Mouse (Mus musculus) forebrain, embryonic 13.5 days (tissue): ENCODE measurements around the gene Gch1. TPM values are rescaled to one million over a fixed set of nuclear protein-coding genes. Genes with fewer than 3 reads are reported as not detected.

Experiments used
- ATAC-seq: fragments of 200-750 bp; cut with Nextera tagmentation; 2 replicates; pipeline ENCODE4 v1.8.0; 2017
- H3K27ac ChIP-seq: fragments of 300-500 bp; sonication (generic); 2 replicates; pipeline ENCODE4 v1.5.1; 2015; ENCODE audit warnings: inconsistent platforms, mild to moderate bottlenecking, moderate library complexity
- H3K27me3 ChIP-seq: fragments of 300-500 bp; sonication (generic); 2 replicates; pipeline ENCODE4 v1.6.1; 2015; ENCODE audit warnings: mild to moderate bottlenecking, inconsistent platforms
- H3K36me3 ChIP-seq: fragments of 300-500 bp; sonication (generic); 2 replicates; pipeline ENCODE4 v1.6.1; 2015; ENCODE audit warnings: mild to moderate bottlenecking, inconsistent platforms; ENCODE audit not compliant: poor library complexity, severe bottlenecking
- H3K4me1 ChIP-seq: fragments of 300-500 bp; sonication (generic); 2 replicates; pipeline ENCODE4 v1.6.1; 2015; ENCODE audit warnings: inconsistent platforms
- H3K4me2 ChIP-seq: fragments of 300-500 bp; sonication (generic); 2 replicates; pipeline ENCODE4 v1.6.1; 2015; ENCODE audit warnings: inconsistent platforms, mild to moderate bottlenecking, moderate library complexity
- H3K4me3 ChIP-seq: fragments of 300-500 bp; sonication (generic); 2 replicates; pipeline ENCODE4 v1.5.1; 2015; ENCODE audit warnings: mild to moderate bottlenecking, inconsistent platforms
- H3K9ac ChIP-seq: fragments of 300-500 bp; sonication (generic); 2 replicates; pipeline ENCODE4 v1.6.1; 2015; ENCODE audit warnings: mild to moderate bottlenecking, inconsistent platforms
- H3K9me3 ChIP-seq: fragments of 300-500 bp; sonication (generic); replicated peaks from 2 replicates; pipeline ENCODE4 v1.6.1; 2016; ENCODE audit warnings: inconsistent platforms
- WGBS: fragments of 180-500 bp; shearing (Covaris S2); methylation state at CpG from one replicate; pipeline ENCODE4 v1.1.7; 2015; 5-methylcytosine and 5-hydroxymethylcytosine counted together
- polyA plus RNA-seq: library from polyadenylated mRNA; unstranded; fragments of >200 nt; fragmentation: Nextera tagmentation; extraction: Ambion mirVana; gene quantifications from 2 replicates; pipeline ENCODE4 v1.2.1, GENCODE M21; 2015

Gene Gch1
- polyA plus RNA-seq, 1 experiment from 2014 or later = 1.4 TPM

DNA sequence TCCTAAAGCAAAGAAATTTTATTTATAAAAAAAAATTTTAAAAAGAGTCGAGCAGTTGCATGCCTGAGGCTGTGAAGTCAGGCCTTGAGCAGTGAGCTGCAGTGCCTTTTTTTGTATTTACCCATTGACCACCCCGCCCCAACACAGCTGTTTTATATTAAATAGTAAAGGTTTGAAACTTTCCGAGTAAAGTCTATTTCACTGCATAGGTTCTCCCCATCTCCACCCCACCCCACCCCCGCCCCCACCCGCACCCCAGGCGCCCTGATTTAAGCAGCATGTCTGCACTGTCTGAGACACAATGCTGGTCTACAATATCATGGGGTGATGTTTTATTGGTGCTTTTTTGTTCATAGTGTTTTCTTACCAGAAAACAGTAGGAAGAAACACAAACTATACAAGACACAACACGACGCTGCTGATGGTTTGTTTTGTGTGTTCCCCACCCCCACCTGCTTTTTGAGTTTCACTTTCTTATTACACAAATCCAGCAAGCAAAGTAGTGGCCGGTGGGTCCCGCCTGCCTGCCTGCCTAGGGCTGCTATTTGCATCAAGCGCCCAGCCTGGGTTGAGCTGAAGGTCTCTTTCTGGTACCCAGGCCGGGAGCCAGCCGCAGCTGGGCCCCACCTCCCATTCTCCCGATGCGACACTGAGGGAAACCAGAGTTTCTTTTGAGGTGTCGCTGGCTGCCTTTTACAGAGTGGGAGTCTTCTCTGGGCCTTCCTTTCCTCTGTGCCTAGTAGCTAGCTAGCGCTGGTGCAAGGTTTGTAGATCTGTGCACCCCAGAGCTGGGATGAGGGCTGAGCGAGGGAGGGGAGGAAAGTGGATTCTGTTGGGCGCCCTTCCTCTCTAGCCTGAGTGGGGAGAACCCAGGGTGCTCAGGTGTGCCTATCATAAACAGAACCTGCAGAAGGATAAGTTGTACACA, 84.7 kb downstream of the Gch1 start:
- H3K27me3 ChIP-seq = no peaks in the 10 kb centered on the region
- no peak overlapping the region for H3K4me2 ChIP-seq
- no peaks in the 10 kb centered on the region for H3K9me3 ChIP-seq
- 0 out of 2 replicates have a peak, but pooled peaks cover 5% of the 10 kb centered on the region for H3K4me1 ChIP-seq
- no peak overlapping the region for H3K9ac ChIP-seq
- no peak overlapping the region for H3K27ac ChIP-seq
- WGBS = 37% methylated on average over 19 of the region's 19 CpGs
- no peaks in the 10 kb centered on the region for H3K36me3 ChIP-seq
- ATAC-seq = no peak
- H3K4me3 ChIP-seq = no peak overlapping the region

Other genes starting within 250 kb of the Gch1 start
- gene Wdhd1, start 87.4 kb upstream of the Gch1 start, polyA plus RNA-seq = 30.2 and 33.9 TPM in 2 replicates
- 4.5 and 4.9 TPM in 2 replicates for gene Socs4, start 87.5 kb upstream of the Gch1 start, polyA plus RNA-seq
- gene Mapk1ip1l, start 108.9 kb upstream of the Gch1 start, polyA plus RNA-seq = 66.5 and 72.1 TPM in 2 replicates
- gene Lgals3, start 178.3 kb upstream of the Gch1 start, polyA plus RNA-seq = 0.72 and 0.89 TPM in 2 replicates
- 42.0 and 45.0 TPM in 2 replicates for gene Dlgap5, start 229.0 kb upstream of the Gch1 start, polyA plus RNA-seq